Mouse (Mus musculus) forebrain, embryonic 10.5 days (tissue): ENCODE measurements around the gene Arhgap24. TPM values are rescaled to one million over a fixed set of nuclear protein-coding genes. Genes with fewer than 3 reads are reported as not detected.
"Not testable (repeated sequence)": the region's sequence is repeated elsewhere in the genome, so short reads cannot be mapped to it uniquely, and the experiment has no call there.

Experiments used
- DNase-seq: peaks from one replicate; pipeline ENCODE4 v3.0.0-alpha.2; 2017; ENCODE audit warnings: low spot score; ENCODE audit errors: extremely low spot score
- H3K27ac ChIP-seq: fragments of 300-500 bp; sonication (generic); 2 replicates; pipeline ENCODE4 v1.5.1; 2016; ENCODE audit warnings: mild to moderate bottlenecking
- H3K27me3 ChIP-seq: fragments of 300-500 bp; sonication (generic); 2 replicates; pipeline ENCODE4 v1.6.1; 2016; ENCODE audit warnings: mild to moderate bottlenecking; ENCODE audit not compliant: poor library complexity, severe bottlenecking
- H3K36me3 ChIP-seq: fragments of 300-500 bp; sonication (generic); replicated peaks from 2 replicates; pipeline ENCODE4 v1.6.1; 2016; ENCODE audit warnings: mild to moderate bottlenecking, moderate library complexity
- H3K4me1 ChIP-seq: fragments of 300-500 bp; sonication (generic); 2 replicates; pipeline ENCODE4 v1.6.1; 2016
- H3K4me3 ChIP-seq: fragments of 300-500 bp; sonication (generic); 2 replicates; pipeline ENCODE4 v1.5.1; 2016; ENCODE audit warnings: mild to moderate bottlenecking, moderate library complexity
- H3K9me3 ChIP-seq: fragments of 300-500 bp; sonication (generic); 2 replicates; pipeline ENCODE4 v1.6.1; 2016; ENCODE audit warnings: mild to moderate bottlenecking, moderate library complexity
- WGBS: fragments of 180-500 bp; shearing (Covaris S2); methylation state at CpG from one replicate; pipeline ENCODE4 v1.1.7; 2016; 5-methylcytosine and 5-hydroxymethylcytosine counted together
- polyA plus RNA-seq: library from polyadenylated mRNA; unstranded; fragments of >200 nt; fragmentation: Nextera tagmentation; extraction: Ambion mirVana; gene quantifications from 2 replicates; pipeline ENCODE4 v1.2.1, GENCODE M21; 2016

The Arhgap24 gene
- polyA plus RNA-seq, 1 experiment from 2014 or later, result 2.5 TPM

DNA sequence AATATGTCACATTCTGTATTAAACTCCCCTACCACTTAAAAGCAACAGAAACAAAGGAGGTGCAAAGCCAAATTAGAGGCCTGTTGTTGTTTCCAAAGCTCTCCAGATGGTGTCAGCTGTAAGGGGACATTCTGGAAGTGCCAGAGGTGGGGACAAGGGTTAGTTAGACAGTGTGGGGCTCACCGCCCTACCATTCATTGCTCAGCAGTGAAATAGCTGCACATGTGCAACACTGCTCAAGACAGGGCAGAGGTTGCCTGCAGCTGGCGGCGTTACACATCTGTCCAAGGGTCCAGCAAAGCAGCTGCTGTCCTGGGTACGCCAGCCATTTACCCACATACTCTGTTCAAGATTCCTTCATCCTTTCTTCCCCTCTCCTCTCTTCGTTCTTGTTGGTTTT lies 387.0 kb downstream of the Arhgap24 start:
- no peaks in the 10 kb centered on the region for H3K4me1 ChIP-seq
- DNase-seq, result no peak
- H3K36me3 ChIP-seq, result no peaks in the 10 kb centered on the region
- H3K9me3 ChIP-seq, result no peaks in the 10 kb centered on the region
- H3K27me3 ChIP-seq, result no peaks in the 10 kb centered on the region
- no peak overlapping the region for H3K27ac ChIP-seq
- 60% methylated on average over 5 of the region's 5 CpGs for WGBS
- H3K4me3 ChIP-seq, result no peak overlapping the region

DNA sequence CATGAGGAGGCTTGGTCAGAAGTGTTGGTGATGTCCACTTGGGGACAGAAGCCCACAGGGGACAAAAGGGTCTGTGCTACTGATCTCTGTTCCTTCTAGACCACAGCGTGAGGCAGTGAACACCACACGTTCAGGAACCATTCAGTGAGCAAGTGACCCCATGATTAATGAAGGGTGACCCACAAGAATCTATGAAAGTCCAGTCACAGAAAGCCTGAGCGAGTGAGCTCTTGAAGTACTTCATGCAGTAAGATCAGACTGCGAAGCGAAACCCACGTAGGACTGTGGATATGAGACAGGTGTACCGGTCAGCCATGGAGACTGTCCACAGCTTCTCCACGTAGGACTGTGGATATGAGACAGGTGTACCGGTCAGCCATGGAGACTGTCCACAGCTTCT lies 391.8 kb downstream of the Arhgap24 start:
- H3K27ac ChIP-seq, DNase-seq, H3K27me3 ChIP-seq, H3K36me3 ChIP-seq, H3K9me3 ChIP-seq, H3K4me1 ChIP-seq, H3K4me3 ChIP-seq: not testable (repeated sequence)
- WGBS, result 90% methylated on average over 9 of the region's 9 CpGs

DNA sequence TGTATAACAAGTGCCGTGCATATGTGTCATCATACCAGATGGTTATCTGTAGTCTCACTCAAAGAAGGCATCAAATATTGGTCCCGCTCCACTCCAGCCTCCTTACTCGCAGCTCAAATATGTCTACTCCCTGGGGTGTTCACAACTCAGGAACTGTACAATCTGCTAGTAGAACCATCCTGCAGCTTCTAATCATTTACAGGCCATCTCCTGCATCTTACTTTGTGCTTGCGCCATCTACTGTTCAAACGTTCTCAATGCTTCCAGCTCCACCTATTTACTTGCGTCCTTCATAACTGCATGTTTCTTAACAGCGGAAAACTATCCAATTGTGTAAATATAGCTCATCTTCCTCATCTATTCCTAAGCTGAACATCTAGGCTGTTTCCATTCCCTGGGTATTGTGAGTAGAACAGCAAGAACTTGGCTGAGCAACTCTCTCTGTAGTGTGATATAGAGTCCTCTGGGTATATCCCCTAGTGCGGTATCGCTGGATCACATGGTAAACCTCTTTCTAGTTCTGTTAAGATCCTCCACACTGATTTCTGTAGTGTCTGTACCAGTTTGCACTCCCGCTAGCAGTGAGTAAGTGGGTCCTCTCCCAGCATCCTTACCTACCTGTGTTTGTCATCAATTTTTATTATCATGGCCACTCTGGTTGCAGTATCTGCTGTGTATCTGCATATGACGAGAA lies 393.6 kb downstream of the Arhgap24 start:
- no peaks in the 10 kb centered on the region for H3K9me3 ChIP-seq
- H3K4me3 ChIP-seq, result no peak overlapping the region
- H3K27ac ChIP-seq, result no peak overlapping the region
- no peaks in the 10 kb centered on the region for H3K36me3 ChIP-seq
- 47% methylated on average over 11 of the region's 11 CpGs for WGBS
- DNase-seq, result peak; percentile 30
- no peaks in the 10 kb centered on the region for H3K4me1 ChIP-seq
- no peaks in the 10 kb centered on the region for H3K27me3 ChIP-seq

DNA sequence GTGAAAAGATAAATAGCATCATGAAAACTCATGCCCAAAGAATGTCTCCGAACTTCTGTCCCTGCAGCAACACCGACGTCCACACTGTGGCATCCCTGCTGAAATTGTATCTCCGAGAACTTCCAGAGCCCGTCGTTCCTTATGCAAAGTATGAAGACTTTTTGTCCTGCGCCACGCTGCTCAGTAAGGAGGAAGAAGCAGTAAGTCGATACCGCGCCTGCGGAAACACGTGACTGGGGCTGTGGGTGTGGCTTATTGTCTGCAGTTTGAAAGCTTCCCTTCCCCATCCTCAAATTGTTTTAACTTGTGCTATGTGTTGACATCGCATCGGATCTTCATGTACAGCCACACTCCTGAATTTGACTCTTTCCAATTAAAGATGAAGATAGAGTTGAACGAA lies 394.4 kb downstream of the Arhgap24 start:
- Histone ChIP-seq H3K4me1 (no peaks in the 10 kb centered on the region), H3K27me3 (no peaks in the 10 kb centered on the region), H3K9me3 (no peaks in the 10 kb centered on the region), H3K36me3 (no peaks in the 10 kb centered on the region), H3K27ac (no peak overlapping the region), H3K4me3 (no peak overlapping the region)
- WGBS, result 68% methylated on average over 16 of the region's 16 CpGs
- no peak for DNase-seq

DNA sequence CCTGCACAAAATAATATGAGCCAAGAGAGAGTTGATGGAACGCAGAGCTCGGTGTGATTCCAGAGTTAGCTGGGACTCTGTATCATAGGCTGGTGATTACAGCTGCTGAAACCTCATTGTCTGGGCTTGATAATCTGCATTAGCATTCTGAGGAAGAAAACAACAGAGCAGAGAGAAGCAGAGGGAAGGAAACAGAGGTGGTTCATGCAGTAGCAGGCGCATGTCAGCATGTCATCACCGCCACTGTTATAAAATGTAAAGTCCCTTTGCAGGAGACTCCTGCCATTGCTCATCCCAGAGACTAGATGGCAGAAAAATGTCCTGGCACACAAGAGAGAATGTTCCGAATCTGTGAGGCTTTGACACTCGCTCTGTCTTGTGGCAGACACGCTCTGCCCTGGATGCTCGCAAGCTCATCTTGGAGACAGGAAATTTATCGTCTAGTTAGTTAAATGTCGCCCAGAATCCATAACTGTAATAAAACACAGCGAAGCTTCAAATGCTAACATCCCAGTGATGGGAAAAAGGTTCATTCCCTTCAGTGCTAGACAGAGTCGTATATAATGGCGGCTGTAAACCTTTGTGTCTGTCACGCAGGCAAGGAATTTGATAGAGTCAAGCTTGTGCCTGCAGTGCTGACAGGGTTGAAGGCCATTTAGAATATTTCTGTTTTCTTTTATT lies 407.4 kb downstream of the Arhgap24 start:
- no peak overlapping the region for H3K27ac ChIP-seq
- no peak overlapping the region for H3K4me3 ChIP-seq
- WGBS, result 86% methylated on average over 14 of the region's 14 CpGs
- H3K4me1 ChIP-seq, result peaks cover 8% of the 10 kb centered on the region; the same call in 1 of the 2 replicates
- H3K36me3 ChIP-seq, result no peaks in the 10 kb centered on the region
- no peak for DNase-seq
- 0 out of 2 replicates have a peak, but pooled peaks cover 3% of the 10 kb centered on the region for H3K9me3 ChIP-seq
- no peaks in the 10 kb centered on the region for H3K27me3 ChIP-seq

DNA sequence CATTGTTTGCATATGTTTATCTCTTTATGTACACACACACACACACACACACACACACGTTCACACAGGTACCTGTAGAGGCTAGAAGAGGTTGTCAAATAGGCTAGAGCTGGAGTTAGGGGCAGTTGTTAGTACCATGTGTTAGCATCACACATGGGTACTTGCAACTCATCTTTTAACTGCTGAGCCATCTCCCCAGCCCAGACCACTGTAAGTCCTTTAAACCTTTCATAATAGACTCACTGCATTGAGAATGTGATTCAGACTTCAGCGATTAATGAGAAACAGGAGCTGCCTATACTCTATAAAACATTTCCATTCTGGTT lies 407.9 kb downstream of the Arhgap24 start:
- DNase-seq, result no peak
- H3K4me1 ChIP-seq, result peaks cover 8% of the 10 kb centered on the region; the same call in 1 of the 2 replicates
- H3K36me3 ChIP-seq, result no peaks in the 10 kb centered on the region
- WGBS, result 84% methylated on average over 2 of the region's 2 CpGs
- H3K9me3 ChIP-seq, result 0 out of 2 replicates have a peak, but pooled peaks cover 3% of the 10 kb centered on the region
- H3K4me3 ChIP-seq, result no peak overlapping the region
- no peak overlapping the region for H3K27ac ChIP-seq
- no peaks in the 10 kb centered on the region for H3K27me3 ChIP-seq

DNA sequence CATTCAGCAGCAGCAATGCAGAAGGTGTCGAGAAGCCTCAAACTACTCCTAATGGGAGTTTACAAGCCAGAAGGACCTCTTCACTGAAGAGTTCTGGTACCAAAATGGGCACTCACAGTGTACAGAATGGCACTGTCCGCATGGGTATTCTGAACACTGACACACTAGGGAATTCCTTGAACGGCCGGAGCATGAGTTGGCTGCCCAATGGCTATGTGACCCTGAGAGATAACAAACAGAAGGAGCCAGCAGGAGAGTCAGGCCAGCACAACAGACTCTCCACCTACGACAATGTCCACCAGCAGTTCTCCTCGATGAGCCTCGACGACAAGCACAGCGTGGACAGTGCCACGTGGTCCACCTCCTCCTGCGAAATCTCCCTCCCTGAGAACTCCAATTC lies 411.0 kb downstream of the Arhgap24 start:
- no peak overlapping the region for H3K4me3 ChIP-seq
- H3K4me1 ChIP-seq, result peaks cover 8% of the 10 kb centered on the region; the same call in 1 of the 2 replicates
- 94% methylated on average over 11 of the region's 11 CpGs for WGBS

DNA sequence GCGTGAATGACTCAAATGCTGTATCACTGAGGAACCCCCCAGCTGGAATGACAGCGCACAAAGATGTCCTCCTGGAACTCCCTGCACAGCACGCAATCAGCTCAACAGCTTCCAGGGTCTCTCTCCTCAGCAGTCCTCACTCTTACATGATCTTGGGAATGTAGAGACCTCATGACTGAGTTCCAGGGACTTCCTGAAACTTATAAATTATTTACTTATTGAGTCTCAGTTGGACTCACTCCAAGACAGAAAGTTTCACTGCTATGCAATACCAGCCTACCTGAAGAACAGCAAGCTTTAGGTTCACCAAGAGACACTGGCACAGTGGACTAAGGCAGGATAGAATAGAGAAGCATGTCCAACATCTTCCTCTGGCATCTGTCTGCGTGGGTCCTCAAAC lies 417.1 kb downstream of the Arhgap24 start:
- H3K27ac ChIP-seq, result no peak overlapping the region
- 93% methylated on average over 4 of the region's 4 CpGs for WGBS
- DNase-seq, result no peak
- H3K4me1 ChIP-seq, result no peaks in the 10 kb centered on the region
- no peaks in the 10 kb centered on the region for H3K27me3 ChIP-seq
- no peaks in the 10 kb centered on the region for H3K36me3 ChIP-seq
- no peak overlapping the region for H3K4me3 ChIP-seq
- no peaks in the 10 kb centered on the region for H3K9me3 ChIP-seq

More for the DNA sequence above, 411.0 kb downstream of the Arhgap24 start:
- H3K36me3 ChIP-seq, result no peaks in the 10 kb centered on the region
- H3K9me3 ChIP-seq, result 0 out of 2 replicates have a peak, but pooled peaks cover 3% of the 10 kb centered on the region
- H3K27me3 ChIP-seq, result no peaks in the 10 kb centered on the region
- no peak overlapping the region for H3K27ac ChIP-seq
- DNase-seq, result no peak

DNA sequence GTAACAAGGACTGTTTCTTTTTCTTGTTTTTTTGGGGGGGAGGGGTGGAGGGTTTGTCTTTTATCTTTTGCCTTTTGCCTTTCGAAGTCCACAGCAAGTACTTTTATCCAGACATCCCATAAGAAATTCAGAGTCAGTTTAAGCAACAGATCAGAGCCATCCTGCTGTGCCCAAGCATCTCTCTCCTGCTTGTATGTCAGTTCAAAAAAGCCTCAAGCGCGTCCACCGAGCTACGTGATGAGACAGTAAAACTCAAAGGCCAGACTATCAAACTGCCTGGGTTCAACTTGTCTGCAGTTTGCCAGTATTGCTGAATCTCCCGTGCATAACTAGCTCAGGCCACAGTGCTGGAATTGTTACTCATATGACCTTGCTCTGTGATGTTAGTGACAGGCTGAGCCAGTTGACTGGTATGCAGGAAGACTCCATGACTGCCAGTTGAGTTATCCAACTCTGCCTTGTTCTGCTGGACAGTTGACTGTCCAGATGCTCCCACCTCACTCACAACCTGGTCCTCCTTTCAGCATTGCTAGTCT lies 418.6 kb downstream of the Arhgap24 start:
- Histone ChIP-seq H3K4me1 (no peaks in the 10 kb centered on the region), H3K4me3 (no peak overlapping the region), H3K9me3 (no peaks in the 10 kb centered on the region), H3K36me3 (no peaks in the 10 kb centered on the region), H3K27ac (no peak overlapping the region), H3K27me3 (no peaks in the 10 kb centered on the region)
- no peak for DNase-seq
- WGBS, result 87% methylated on average over 6 of the region's 6 CpGs

DNA sequence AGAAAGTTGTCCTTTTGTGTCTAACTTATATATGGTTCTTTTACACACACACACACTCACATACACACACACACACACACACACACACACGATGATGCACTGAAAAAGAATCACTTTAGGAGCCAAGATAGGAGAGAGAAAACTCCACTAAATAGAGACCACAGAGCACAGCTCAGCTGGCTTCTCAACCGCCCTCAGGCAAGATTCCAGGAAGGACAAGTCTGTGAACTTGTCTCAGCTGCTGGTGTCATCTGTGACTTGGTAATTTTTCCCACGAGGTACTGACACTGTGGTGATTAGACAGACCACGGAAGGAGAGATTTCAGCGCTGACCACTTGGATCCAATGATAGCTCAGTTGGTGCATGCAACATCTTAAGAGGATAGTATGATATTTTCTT lies 420.0 kb downstream of the Arhgap24 start:
- 85% methylated on average over 5 of the region's 5 CpGs for WGBS
- Histone ChIP-seq H3K27me3 (no peaks in the 10 kb centered on the region), H3K9me3 (no peaks in the 10 kb centered on the region), H3K4me3 (no peak overlapping the region), H3K4me1 (no peaks in the 10 kb centered on the region), H3K27ac (no peak overlapping the region), H3K36me3 (no peaks in the 10 kb centered on the region)
- DNase-seq, result no peak

DNA sequence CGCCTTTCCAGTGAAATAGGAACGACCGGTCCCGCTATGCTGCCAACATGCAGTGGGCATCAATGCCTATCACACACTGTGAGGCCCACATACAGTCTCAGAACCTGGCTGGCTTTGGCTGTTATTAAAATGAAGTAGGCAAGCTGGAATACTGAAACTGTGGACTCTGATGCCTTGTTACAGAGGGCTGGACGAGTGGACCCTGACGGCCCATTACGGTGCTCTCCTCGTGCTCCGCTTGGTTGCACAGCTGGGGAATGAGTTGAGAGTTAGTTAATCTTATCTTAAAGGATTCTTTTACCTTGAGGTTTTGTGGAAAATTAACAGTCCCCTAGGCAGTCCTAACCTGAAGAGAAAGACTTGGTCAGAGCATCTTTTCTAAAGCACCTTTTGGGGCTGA lies 422.3 kb downstream of the Arhgap24 start:
- no peak overlapping the region for H3K27ac ChIP-seq
- no peaks in the 10 kb centered on the region for H3K27me3 ChIP-seq
- 85% methylated on average over 9 of the region's 9 CpGs for WGBS
- no peak for DNase-seq
- no peak overlapping the region for H3K4me3 ChIP-seq
- H3K9me3 ChIP-seq, result no peaks in the 10 kb centered on the region
- H3K36me3 ChIP-seq, result no peaks in the 10 kb centered on the region
- H3K4me1 ChIP-seq, result no peaks in the 10 kb centered on the region

DNA sequence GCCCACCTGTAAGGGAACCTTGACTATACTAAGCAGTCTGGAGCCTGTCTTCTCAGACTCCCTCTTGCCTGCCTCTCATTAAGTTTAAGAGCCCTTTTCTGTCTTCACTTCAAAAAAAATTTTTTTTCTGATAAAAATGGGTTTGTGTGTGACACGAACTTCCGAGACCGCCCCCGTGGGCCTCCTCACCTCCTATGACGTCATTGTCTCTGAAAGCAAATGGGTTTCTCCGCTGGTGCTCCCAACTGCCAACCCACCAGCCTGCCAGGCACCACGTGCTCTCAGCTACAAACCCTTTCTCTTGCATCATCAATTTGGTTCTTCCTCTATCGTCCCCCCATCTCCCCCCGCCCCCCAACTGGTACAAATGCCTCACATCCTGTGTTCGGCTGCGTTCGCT lies 422.9 kb downstream of the Arhgap24 start:
- Histone ChIP-seq H3K27ac (no peak overlapping the region), H3K4me1 (no peaks in the 10 kb centered on the region), H3K4me3 (no peak overlapping the region), H3K9me3 (no peaks in the 10 kb centered on the region), H3K36me3 (no peaks in the 10 kb centered on the region), H3K27me3 (no peaks in the 10 kb centered on the region)
- DNase-seq, result no peak
- 89% methylated on average over 12 of the region's 12 CpGs for WGBS

DNA sequence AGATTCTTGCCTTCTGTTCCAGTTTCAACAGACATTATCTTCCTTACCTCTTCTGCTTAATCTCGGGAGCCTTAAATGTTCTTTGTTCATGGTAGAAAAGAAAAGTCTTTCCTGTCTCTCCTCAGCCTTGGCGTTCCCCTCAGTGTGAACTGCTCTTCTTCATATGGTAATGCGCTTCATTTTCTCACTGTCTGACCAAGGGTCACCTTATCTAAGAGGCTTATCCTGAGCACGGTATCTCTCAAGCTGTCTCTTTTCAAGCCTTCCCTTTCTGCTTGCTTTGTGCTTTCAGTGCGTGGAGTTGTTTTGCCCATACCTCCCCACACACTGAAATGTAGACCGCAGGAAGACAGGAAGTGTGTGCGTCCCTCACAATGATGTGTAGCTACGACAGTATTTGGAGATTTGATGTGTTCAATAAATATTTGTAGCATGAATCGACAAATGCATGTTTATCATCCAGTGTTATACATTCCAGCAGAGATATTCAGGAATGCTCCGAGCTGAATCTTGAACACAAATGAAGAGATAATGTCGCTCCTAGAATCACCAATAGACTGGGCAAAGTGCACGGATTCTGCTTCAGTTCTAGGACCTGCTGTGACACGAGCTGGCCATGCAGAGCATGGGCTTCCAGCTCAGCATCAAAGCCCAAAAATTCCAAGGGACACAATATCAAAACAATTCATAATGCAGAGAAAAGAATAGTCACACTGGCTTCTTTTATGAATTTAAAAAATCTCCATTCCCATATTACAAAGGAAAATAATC lies 424.4 kb downstream of the Arhgap24 start:
- Histone ChIP-seq H3K9me3 (no peaks in the 10 kb centered on the region), H3K27ac (no peak overlapping the region), H3K4me1 (no peaks in the 10 kb centered on the region), H3K27me3 (no peaks in the 10 kb centered on the region), H3K4me3 (no peak overlapping the region), H3K36me3 (no peaks in the 10 kb centered on the region)
- no peak for DNase-seq
- WGBS, result 50% methylated on average over 13 of the region's 13 CpGs
